ENCODE assay signal across 8 mouse cellular contexts in the genomic region with DNA sequence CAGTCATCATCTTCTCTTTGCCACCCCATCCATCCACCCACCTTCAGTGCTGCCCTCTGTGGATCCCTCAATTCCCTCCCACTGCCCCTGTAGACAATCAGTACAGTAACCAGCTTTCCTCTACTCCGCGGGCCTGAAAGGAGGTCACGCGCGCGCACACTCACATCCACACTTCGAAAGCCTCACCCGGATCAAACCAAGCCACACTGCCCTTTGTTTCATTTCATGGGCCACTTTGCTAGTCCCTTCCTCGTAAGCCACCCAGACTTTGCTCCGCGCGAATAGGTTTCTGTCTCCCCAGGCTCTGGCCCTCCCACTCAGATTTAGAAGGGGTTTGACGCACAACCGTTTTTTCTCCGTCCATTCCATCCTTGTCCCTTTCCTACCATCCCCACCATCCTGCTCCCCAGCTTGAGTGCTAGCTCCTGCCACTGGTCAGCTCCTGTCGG. TPM values are rescaled to one million over a fixed set of nuclear protein-coding genes. Genes with fewer than 3 reads are reported as not detected.
DNase-seq lines count a peak whose midpoint lies in the region; ATAC-seq and TF ChIP-seq lines count a peak whose summit lies in the region.
"Had no signal": no experiment of that assay in that cellular context is flagged by ENCODE, and none has a peak within 500 bp of the region (broad histone marks: within the 10 kb centered on the region; RNA-seq: fewer than 3 reads in every experiment).

No protein-coding gene starts in this region.

- DNase-seq in right cerebral cortex, postnatal 25 days, result peak; percentile 7
- DNase-seq in right cerebral cortex, postnatal 36 days (ENCODE audit: low spot score in 2 of 2), result no peak
- peak; percentile 17 for DNase-seq in forebrain, postnatal 0 days
- DNase-seq in yolk sac, embryonic 10.5 days (ENCODE audit: low spot score), result peak; percentile 42
- no peak for DNase-seq in adrenal gland, adult (ENCODE audit: inconsistent age in 2 of 2, low spot score in 1 of 2)

- peak; percentile 2; the same call in 1 of the 2 replicates for ATAC-seq in forebrain, postnatal 0 days
- no peak for ATAC-seq in liver, embryonic 15.5 days (ENCODE audit: insufficient read depth)
- no peak for ATAC-seq in CD4-positive, CD25-positive, alpha-beta regulatory T cell, adult 4 months

- H3K9ac ChIP-seq in forebrain, postnatal 0 days, result no peak overlapping the region
- no peak overlapping the region for H3K9ac ChIP-seq in liver, embryonic 15.5 days

- H3K27ac ChIP-seq in forebrain, postnatal 0 days (ENCODE audit: low read depth, low read length), result no peak overlapping the region
- no peak overlapping the region for H3K27ac ChIP-seq in liver, embryonic 15.5 days (replicated peaks)

- no peaks in the 10 kb centered on the region for H3K9me3 ChIP-seq in forebrain, postnatal 0 days (ENCODE audit: low read length)
- H3K9me3 ChIP-seq in liver, embryonic 15.5 days (replicated peaks), result no peaks in the 10 kb centered on the region

- H3K27me3 ChIP-seq in forebrain, postnatal 0 days (ENCODE audit: insufficient read depth, low read length), result peaks cover 84% of the 10 kb centered on the region
- H3K27me3 ChIP-seq in liver, embryonic 15.5 days, result peaks cover 95% of the 10 kb centered on the region

- 1% methylated on average over 16 of the region's 16 CpGs for WGBS in forebrain, postnatal 0 days
- 1% methylated on average over 16 of the region's 16 CpGs for WGBS in liver, embryonic 15.5 days (ENCODE audit: insufficient replicate concordance)

- peak overlapping the region; percentile 45 for H3K4me2 ChIP-seq in forebrain, postnatal 0 days (ENCODE audit: low read depth)
- peak overlapping the region; percentile 42 for H3K4me2 ChIP-seq in liver, embryonic 15.5 days

- TF ChIP-seq CTCF in forebrain, postnatal 0 days (IDR thresholded peaks at IDR 0.05; ENCODE audit: low read depth), result no peak

- H3K4me3 ChIP-seq in forebrain, postnatal 0 days (ENCODE audit: low read depth, low read length), result peak overlapping the region; percentile 28
- peak overlapping the region; percentile 23 for H3K4me3 ChIP-seq in liver, embryonic 15.5 days (replicated peaks)

- H3K36me3 ChIP-seq in forebrain, postnatal 0 days (ENCODE audit: insufficient read depth), result no peaks in the 10 kb centered on the region
- no peaks in the 10 kb centered on the region for H3K36me3 ChIP-seq in liver, embryonic 15.5 days (replicated peaks)

- H3K4me1 ChIP-seq in forebrain, postnatal 0 days (ENCODE audit: insufficient read depth), result peaks cover 7% of the 10 kb centered on the region; the same call in 1 of the 2 replicates
- H3K4me1 ChIP-seq in liver, embryonic 15.5 days (replicated peaks), result no peaks in the 10 kb centered on the region

RNA-seq across cellular contexts. Expression of a gene that starts 0.5 kb away (rescaled TPM):
- 2.1 and 10.5 TPM in 2 replicates for total RNA-seq in forebrain, postnatal 0 days (2014; rRNA removed)
- polyA plus RNA-seq in forebrain, postnatal 0 days (2015; fragmentation: Nextera tagmentation; extraction: Ambion mirVana), result 2.5 and 7.2 TPM in 2 replicates
- 0.64 and 0.90 TPM in 2 replicates for polyA plus RNA-seq in liver, embryonic 15.5 days (2015; fragmentation: Nextera tagmentation; extraction: Ambion mirVana)
- polyA plus RNA-seq in CD4-positive, CD25-positive, alpha-beta regulatory T cell, adult 4 months (2017; shearing (Covaris generic)), result under 1 TPM; 0.42 to 0.55 TPM
- total RNA-seq: adrenal gland, postnatal 14 days had no signal

Comparison
In these comparisons a context has a peak if more than half of its experiments do, and no peak if none do; other contexts are left out.
1. DNase-seq: peak in right cerebral cortex, postnatal 25 days (single experiment), forebrain, postnatal 0 days (single experiment) and yolk sac, embryonic 10.5 days (single experiment); none in right cerebral cortex, postnatal 36 days (0 of 2) and adrenal gland, adult (0 of 2).